Comparison of ENCODE assay signal across 8 mouse cellular contexts in genomic region chr8:119064523-119064922, GRCm38 (mm10).
A peak's percentile ranks its signal among the peaks of the same experiment; 100 is the strongest.
DNase-seq lines count a peak whose midpoint lies in the region; ATAC-seq lines count a peak whose summit lies in the region.

No protein-coding gene starts in this region.

- intact Hi-C loops in heart, postnatal 10 days (cut with DNase I): loop anchor here (5.0 to 10.0 kb wide), 5 partner anchors 230 to 1420 kb away; no protein-coding TSS in a partner anchor
- intact Hi-C loops in left cerebral cortex, postnatal 14 days (cut with DNase I): no loop called here

- peak; percentile 35 for DNase-seq in right cerebral cortex, adult 18-20 months
- DNase-seq in right cerebral cortex, postnatal 4 days: no peak
- DNase-seq in adrenal gland, adult 18-20 months (ENCODE audit: low spot score in 2 of 2): peak; percentile 42 to 46
- DNase-seq in cerebellum, adult 9-11 months: peak; percentile 47
- DNase-seq in heart, postnatal 10 days: peak; percentile 50 to 73
- peak; percentile 26 to 55 for DNase-seq in left cerebral cortex, postnatal 14 days (ENCODE audit: low spot score in 2 of 2)
- DNase-seq in ovary, postnatal 14 days (ENCODE audit: low spot score): peak; percentile 16

- no peak for ATAC-seq in inflammation-experienced regulatory T-cells, adult 6 months
